Mouse (Mus musculus) gastrocnemius, adult 8-10 months (tissue): ENCODE results near the gene Ap4b1. TPM values are rescaled to one million over a fixed set of nuclear protein-coding genes. Genes with fewer than 3 reads are reported as not detected.
"Not testable (repeated sequence)": the region's sequence is repeated elsewhere in the genome, so short reads cannot be mapped to it uniquely, and the experiment has no call there.

Source experiments
- DNase-seq, 2 experiments: peaks; one replicate each; pipeline ENCODE4 v3.0.0; 2022; ENCODE audit warnings: low spot score in 2 of 2
- total RNA-seq, 4 experiments: library from RNA; stranded (reverse); gene quantifications; 2 replicates each; pipeline ENCODE4 v1.2.4; 2022

Ap4b1 gene
- total RNA-seq, 4 experiments from 2014 or later = 8.3 to 10.5 (median 9.2) TPM

DNA sequence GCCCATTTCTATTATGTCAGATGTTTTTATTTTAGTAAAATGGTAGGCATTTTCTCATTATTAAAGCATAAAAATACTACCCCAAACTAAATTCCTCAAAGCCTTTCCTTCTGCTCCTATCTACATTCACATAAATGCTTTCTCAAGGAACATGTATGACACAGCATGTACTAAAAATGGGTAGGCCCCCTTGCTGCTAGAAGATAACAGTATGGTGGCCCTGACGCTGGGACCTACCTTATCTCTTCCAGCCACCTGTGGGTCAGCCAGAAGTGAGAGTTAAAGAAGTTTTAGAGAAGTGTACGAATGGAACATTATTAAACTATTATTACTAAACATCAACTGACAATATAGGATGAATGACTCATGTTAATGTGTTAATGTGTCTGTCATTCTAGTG lies 9.8 kb upstream of the Ap4b1 start:
- DNase-seq = no peak

DNA sequence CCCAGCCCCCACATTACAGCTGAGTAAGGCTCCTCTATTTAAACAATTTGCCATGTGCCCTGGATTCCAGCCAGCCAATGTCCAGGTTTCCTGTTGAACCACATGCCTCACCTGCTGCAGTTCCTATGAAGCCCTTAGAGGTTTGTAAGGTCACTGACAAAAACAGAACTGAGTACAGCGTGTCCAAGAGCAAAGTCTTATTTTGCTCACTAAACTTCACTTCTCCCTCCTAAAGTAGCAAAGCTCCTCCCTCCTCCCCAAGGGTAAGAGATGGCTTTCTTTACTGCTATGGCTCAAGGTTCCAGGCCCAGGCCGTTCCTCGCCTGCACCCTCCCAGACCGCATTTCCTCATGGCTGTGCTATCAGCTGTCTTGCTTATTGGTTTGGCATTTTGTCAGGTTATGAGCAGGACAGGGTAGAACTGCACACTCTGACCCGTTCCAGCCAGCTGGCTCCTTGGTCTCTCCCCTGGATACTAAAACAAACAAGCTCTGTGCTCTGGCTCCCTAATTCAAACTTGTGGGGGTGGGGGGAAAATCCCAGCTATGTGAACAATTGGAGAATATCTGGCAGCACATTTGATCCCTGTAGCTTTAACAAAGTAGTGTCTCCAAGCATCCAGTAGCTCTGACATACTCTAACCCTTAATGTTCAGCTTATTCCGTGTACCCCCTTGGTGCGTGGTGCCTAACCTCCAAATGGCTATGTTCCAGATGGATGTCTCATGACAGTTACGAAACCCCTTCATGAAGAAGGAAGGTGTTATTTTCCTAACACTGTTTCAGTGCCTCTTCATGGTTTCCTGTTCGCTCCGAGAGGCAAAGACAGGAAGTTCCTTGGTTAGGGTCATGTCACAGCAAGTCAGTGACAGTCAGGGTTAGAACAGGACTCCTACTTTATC lies 7.4 kb upstream of the Ap4b1 start:
- peak; percentile 69 to 75 for DNase-seq

DNA sequence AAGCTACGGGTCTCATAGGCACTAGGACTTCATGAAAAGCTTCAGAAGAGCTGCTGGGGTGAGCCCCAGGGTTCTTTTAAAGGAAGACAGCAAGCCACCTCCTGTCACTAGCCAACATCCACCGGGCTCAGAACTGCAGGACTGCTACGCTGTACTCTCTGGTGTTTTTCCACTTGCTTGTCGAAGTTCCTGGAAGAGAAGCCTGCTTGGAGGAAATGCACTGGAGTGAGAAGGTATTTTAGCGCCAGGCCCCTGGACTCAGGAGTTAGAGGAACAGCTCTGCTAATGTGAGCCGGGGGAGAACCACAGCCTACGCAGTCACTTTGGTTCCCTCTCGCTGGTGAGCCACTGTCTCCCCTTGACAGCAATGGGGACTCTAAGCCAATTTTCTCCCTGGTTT lies 6.5 kb upstream of the Ap4b1 start:
- DNase-seq = no peak

- DNase-seq = no peak
These were observed 3.6 kb upstream of the Ap4b1 start for GRCm38 (mm10) chr3:103805671-103806070.

GRCm38 (mm10) chr3:103809799-103810150 lies 455 bp downstream of the Ap4b1 start:
- DNase-seq = no peak

DNA sequence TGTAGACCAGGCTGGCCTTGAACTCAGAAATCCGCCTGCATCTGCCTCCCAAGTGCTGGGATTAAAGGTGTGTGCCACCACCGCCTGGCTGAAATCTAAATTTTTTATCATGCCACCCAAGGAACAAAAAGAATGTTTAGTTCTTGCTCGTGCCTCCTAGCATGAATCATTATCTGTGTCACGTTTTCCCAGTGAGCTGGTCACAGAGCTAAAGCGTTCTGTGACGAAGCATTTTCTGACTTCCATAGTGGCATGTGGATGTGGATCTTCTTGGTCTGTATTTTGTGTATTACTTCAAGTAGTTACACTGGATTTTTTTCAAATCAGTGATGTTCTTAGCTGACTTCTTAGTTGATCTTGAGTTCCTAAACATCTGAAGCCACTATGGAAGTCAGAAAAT lies 1.6 kb downstream of the Ap4b1 start:
- DNase-seq = no peak

DNA sequence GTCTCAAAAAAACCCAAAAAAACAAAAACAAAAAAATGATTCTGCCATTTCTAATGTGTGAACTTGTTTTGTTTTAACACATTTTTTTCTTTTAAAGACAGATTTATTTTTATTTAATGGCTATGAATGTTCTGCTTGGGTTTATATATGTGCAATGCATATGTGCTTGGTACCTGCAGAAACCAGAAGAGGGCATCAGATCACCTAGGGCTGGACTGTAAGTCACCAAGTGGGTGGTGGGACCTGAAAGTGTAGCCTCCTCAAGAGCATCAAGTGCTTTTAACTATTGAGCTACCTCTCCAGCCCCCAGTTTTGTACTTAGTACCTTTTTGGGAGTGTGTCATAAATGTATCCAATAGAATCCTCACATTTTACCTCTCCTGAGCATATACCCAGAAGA lies 18.2 kb downstream of the Ap4b1 start:
- no peak for DNase-seq

- no peak for DNase-seq
These were observed 19.7 kb downstream of the Ap4b1 start for GRCm38 (mm10) chr3:103829036-103829435.

GRCm38 (mm10) chr3:103830681-103831080 lies 21.4 kb downstream of the Ap4b1 start:
- not testable (repeated sequence) for DNase-seq

DNA sequence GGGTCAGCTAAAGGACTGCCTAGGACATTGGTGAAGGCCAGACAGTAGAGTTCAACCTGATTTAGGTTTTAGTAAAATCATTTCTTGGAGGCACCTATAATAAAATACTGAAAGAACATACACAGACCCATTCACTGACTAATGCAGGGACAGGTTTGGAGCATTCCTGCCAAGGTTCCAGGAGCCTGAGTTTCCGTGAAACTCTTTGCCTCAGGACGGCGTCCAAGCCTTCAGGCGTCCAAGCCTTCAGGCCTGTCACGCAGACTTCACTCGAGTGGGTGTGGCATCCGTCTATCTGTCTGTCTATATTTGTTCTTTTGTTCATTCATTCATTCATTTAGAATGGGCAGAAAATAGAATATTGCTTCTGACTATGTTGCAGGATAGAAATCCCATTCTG lies 21.8 kb downstream of the Ap4b1 start:
- DNase-seq = no peak

DNA sequence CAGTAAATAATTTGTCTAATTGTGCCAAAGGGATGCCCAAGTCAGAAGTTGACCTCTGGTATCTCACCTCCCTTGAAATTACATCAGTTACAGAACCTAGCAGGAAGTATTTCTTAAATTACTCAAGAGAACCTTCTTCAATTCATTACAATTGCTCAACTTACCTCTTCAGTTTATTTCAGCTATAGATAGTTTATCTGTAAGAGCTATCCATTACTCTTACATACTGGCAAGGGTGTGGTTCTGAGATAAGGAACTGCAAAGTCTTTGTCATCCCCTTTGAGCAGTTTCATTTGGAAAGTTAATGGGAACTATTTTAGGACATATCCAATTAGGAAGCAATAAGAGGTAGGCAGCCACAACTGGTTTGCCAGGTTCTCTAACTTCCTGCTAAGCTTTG lies 23.1 kb downstream of the Ap4b1 start, which contains the start of gene Bcl2l15:
Gene Bcl2l15 (plus strand): TSS at position 176 of the 400 bp plus-strand sequence.
- no peak for DNase-seq

GRCm38 (mm10) chr3:103834001-103834400 lies 24.7 kb downstream of the Ap4b1 start:
- DNase-seq = no peak

- DNase-seq = no peak
These were observed 26.1 kb downstream of the Ap4b1 start for GRCm38 (mm10) chr3:103835272-103835950.

GRCm38 (mm10) chr3:103835951-103836310 lies 26.6 kb downstream of the Ap4b1 start:
- no peak for DNase-seq

DNA sequence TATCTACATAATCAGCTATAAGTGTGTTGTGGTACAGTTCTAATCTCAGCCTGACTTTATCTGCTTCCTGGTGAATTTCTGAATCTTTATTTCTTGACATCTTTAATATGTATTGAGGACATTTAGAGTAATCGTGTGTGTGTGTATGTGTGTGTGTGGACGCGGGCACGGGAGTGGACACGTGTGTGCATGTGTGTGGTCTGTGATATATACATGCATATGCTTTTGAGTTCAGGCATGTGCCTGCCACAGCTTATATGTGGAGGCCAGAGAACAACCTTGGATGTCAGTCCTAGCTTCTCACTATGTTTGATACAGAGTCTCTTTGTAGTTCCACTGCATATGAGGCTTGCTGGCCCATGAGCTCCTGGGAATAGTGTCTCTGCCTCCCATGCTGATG lies 27.1 kb downstream of the Ap4b1 start:
- no peak for DNase-seq

DNA sequence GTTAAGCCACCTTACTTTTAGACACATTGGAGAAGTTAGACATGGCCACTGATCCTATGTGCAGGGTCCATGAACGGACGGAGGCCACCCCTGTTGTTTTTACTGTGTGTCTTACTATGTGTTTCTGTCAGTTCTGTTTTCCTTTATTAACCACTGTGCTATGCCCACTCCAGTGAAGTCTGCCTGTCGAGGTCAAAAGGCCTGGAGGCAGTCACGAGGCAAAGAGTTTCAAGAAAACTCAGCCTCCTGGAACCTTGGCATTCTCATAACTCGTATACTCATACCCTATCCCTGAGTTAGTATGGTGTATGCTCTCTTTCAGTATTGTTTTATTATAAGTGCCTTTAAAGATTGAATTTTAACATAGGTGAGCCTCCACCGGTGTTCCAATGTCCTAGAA lies 30.4 kb downstream of the Ap4b1 start:
- DNase-seq = no peak

DNA sequence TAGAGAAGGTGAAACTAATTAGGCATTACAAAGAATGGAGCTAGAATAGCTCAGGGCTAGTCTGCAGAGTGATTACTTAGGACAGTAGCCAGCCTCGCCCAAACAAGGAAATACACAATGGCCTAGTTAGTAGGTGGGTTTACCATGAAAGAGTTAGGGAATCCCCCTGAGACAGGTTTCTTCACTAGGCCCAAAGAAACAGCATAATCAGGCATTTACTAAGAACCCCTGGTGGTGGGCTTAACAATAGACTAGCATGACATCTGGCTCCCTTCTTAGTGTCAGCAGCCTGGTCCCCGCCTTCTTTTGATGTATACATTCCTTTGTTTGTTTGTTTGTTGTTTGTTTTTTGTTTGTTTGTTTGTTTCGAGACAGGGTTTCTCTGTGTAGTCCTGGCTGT lies 30.9 kb downstream of the Ap4b1 start:
- DNase-seq = not testable (repeated sequence)

GRCm38 (mm10) chr3:103840946-103841345 lies 31.6 kb downstream of the Ap4b1 start:
- DNase-seq = not testable (repeated sequence)

DNA sequence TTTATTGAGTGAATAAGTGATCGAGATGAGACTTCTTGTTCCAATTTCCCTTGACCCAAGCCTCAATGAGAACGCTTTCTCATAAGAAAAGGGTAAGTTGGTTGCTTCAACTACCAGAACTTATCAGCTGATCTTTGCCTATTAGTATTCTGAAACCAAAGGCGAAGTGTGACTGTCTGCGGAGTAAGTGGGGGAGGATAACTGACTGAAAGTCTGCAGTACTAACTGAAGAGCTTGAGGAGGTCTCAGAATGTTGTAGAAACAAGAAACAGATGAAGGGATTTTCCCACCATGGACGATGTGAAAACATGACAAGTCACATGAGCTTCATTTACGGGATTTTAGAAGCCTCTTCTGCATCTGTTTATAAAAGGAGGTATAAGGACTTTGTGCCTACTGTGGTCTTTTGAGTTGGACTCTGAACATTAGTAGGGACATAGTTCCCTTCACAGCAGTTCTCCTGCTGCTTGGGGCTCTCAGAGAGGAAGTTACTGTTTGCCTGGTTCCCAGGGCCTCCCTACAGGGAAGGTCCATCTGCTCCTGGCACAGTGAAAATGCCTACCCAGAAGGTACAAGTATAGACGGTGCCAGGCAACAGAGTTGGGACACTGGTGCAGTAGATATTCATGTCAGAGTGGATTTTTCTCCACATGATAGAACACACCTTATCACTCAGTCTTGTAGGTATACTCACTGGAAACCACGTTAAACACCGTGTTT lies 41.5 kb downstream of the Ap4b1 start:
- DNase-seq = no peak

GRCm38 (mm10) chr3:103851481-103851880 lies 42.2 kb downstream of the Ap4b1 start:
- DNase-seq = no peak

DNA sequence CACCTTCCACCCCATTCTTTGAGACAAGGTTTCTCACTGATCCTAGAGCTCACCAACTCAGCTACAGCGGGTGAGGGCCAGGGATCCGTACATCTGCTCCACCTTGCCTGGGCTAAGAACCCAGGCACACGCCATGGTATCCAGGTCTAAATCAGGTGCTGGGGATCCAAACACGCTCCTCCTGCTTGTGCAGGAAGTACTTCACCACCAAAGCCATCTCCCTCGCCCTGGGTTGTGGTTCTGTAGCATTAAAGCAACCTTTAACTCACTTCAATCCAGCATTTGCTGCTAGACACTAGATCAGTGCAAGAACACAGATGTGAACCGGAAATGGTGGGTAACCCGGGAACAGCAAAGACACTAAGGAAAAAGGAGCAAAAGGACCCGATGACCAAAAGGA lies 42.6 kb downstream of the Ap4b1 start:
- no peak for DNase-seq
